Mouse (Mus musculus) left cerebral cortex, postnatal 4 days (tissue): ENCODE measurements around the gene Nudt4. TPM values are rescaled to one million over a fixed set of nuclear protein-coding genes. Genes with fewer than 3 reads are reported as not detected.

Experiments used
- DNase-seq: peaks from one replicate; pipeline ENCODE4 v3.0.0-alpha.2; 2022
- intact Hi-C: fragments of 180-260 bp; cut with DNase I; formaldehyde crosslinking; loops from one replicate; pipeline ENCODE4 v1.15.1; 2025
- total RNA-seq, 2 experiments: library from RNA; stranded (reverse); gene quantifications; 2 replicates each; pipeline ENCODE4 v1.2.3; 2021

The Nudt4 gene
- total RNA-seq, 2 experiments from 2014 or later = 202 to 243 TPM

GRCm38 (mm10) chr10:95544004-95544403, 19.9 kb downstream of the Nudt4 start:
- DNase-seq = no peak
- intact Hi-C loops = no loop called here

- DNase-seq = no peak
- intact Hi-C loops = no loop called here
Observed at GRCm38 (mm10) chr10:95543377-95543776, 20.6 kb downstream of the Nudt4 start.

GRCm38 (mm10) chr10:95542916-95543315, 21.0 kb downstream of the Nudt4 start:
- DNase-seq = no peak
- intact Hi-C loops = no loop called here

GRCm38 (mm10) chr10:95539841-95540240, 24.1 kb downstream of the Nudt4 start:
- intact Hi-C loops = no loop called here

GRCm38 (mm10) chr10:95539260-95539659, 24.7 kb downstream of the Nudt4 start:
- DNase-seq = no peak

More at GRCm38 (mm10) chr10:95539841-95540240, 24.1 kb downstream of the Nudt4 start:
- DNase-seq = no peak

GRCm38 (mm10) chr10:95536222-95536541, 27.8 kb downstream of the Nudt4 start:
- intact Hi-C loops = no loop called here
- no peak for DNase-seq

More at GRCm38 (mm10) chr10:95539260-95539659, 24.7 kb downstream of the Nudt4 start:
- intact Hi-C loops = no loop called here

GRCm38 (mm10) chr10:95535399-95536221, 28.3 kb downstream of the Nudt4 start:
- intact Hi-C loops = no loop called here
- no peak for DNase-seq

GRCm38 (mm10) chr10:95533382-95533781, 30.6 kb downstream of the Nudt4 start:
- intact Hi-C loops = no loop called here
- no peak for DNase-seq

- intact Hi-C loops = no loop called here
- DNase-seq = no peak
Observed at GRCm38 (mm10) chr10:95532916-95533315, 31.0 kb downstream of the Nudt4 start.

- intact Hi-C loops = no loop called here
Observed at GRCm38 (mm10) chr10:95530551-95531121, 33.3 kb downstream of the Nudt4 start.

GRCm38 (mm10) chr10:95526495-95527122, 37.3 kb downstream of the Nudt4 start:
- intact Hi-C loops = no loop called here
- no peak for DNase-seq

More at GRCm38 (mm10) chr10:95530551-95531121, 33.3 kb downstream of the Nudt4 start:
- no peak for DNase-seq

GRCm38 (mm10) chr10:95525871-95526270, 38.1 kb downstream of the Nudt4 start:
- no peak for DNase-seq
- intact Hi-C loops = no loop called here

- DNase-seq = no peak
- intact Hi-C loops = no loop called here
Observed at GRCm38 (mm10) chr10:95525037-95525675, 38.8 kb downstream of the Nudt4 start.

- intact Hi-C loops = no loop called here
Observed at GRCm38 (mm10) chr10:95517656-95518055, 46.3 kb downstream of the Nudt4 start.

GRCm38 (mm10) chr10:95515293-95515931, 48.5 kb downstream of the Nudt4 start:
- intact Hi-C loops = no loop called here
- peak; percentile 35 for DNase-seq

More at GRCm38 (mm10) chr10:95517656-95518055, 46.3 kb downstream of the Nudt4 start:
- no peak for DNase-seq

GRCm38 (mm10) chr10:95514656-95515292, 49.2 kb downstream of the Nudt4 start, which contains the start of gene Ube2n:
Gene Ube2n (plus strand): TSS chr10:95515145.
- intact Hi-C loops = no loop called here
- peak; percentile 100 for DNase-seq

GRCm38 (mm10) chr10:95513768-95514556, 50.0 kb downstream of the Nudt4 start:
- no peak for DNase-seq
- intact Hi-C loops = no loop called here

GRCm38 (mm10) chr10:95512635-95513034, 51.3 kb downstream of the Nudt4 start:
- no peak for DNase-seq
- intact Hi-C loops = no loop called here

GRCm38 (mm10) chr10:95509263-95509662, 54.7 kb downstream of the Nudt4 start:
- intact Hi-C loops = no loop called here
- DNase-seq = no peak
